Mouse (Mus musculus) cerebellum, adult 2 months (tissue): Measurements from ENCODE around the gene Olfr1389.

Source experiments
- CTCF ChIP-seq: fragments of 200-500 bp; IDR thresholded peaks from 2 replicates; pipeline ENCODE4 v1.5.1; 2011; ENCODE audit warnings: low read depth, mild to moderate bottlenecking, control low read depth, low read length, moderate library complexity, borderline replicate concordance; ENCODE audit not compliant: insufficient read depth
- POLR2A ChIP-seq: fragments of 200-500 bp; IDR thresholded peaks from 2 replicates; pipeline ENCODE4 v1.6.1; 2011; ENCODE audit warnings: low read length, control low read depth, borderline replicate concordance; ENCODE audit not compliant: insufficient read depth

- no peak for TF ChIP-seq POLR2A
- TF ChIP-seq CTCF, result no peak
Measured at GRCm38 (mm10) chr11:49436411-49436810, 13.5 kb downstream of the Olfr1389 start, which contains the start of gene Olfr1388.
